Mouse (Mus musculus): Measurements from ENCODE around the gene Gamt.
"Not testable (repeated sequence)": the region's sequence is repeated elsewhere in the genome, so short reads cannot be mapped to it uniquely, and the experiment has no call there.

DNA sequence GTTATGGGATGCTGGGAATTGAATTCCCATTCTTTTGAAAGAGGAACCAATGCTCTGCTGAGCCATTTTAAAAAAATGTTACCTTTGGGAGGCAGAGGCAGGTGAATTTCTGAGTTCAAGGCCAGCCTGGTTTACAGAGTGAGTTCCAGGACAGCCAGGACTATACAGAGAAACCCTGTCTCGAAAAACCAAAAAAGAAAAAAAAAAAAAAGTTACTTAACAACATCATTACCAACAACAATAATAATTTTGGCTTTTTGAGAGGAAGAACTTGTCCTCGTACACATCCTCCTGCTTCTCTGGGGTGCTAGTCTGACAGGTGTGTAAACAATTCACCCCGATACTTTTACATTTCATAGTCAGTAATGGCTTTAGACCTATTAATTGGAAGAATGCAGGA lies 12.4 kb downstream of the Gamt start:
- TF ChIP-seq CTCF (IDR thresholded peaks at IDR 0.05; ENCODE audit: low read depth, low read length); EP300 (IDR thresholded peaks at IDR 0.05; ENCODE audit: insufficient read depth, low read depth, low read length); POLR2A (IDR thresholded peaks at IDR 0.05; ENCODE audit: insufficient read depth, low read length): not testable (repeated sequence)

All from ES-Bruce4 (cell line).